Mouse (Mus musculus) large intestine, adult 2 months (tissue): ENCODE results near the gene Ift172. TPM values are rescaled to one million over a fixed set of nuclear protein-coding genes. Genes with fewer than 3 reads are reported as not detected.

Experiments
- DNase-seq: peaks from one replicate; pipeline ENCODE4 v3.0.0-alpha.2; 2012; ENCODE audit warnings: low read depth, low spot score
- WGBS: fragments of 180-500 bp; shearing (Covaris S2); methylation state at CpG from one replicate; pipeline ENCODE4 v1.1.7; 2018; 5-methylcytosine and 5-hydroxymethylcytosine counted together
- polyA plus RNA-seq: library from polyadenylated mRNA; depleted of rRNA; stranded (reverse); fragments of >200 nt; gene quantifications from 2 replicates; pipeline ENCODE4 v1.2.3, GENCODE M21; 2012; rRNA removed

Gene Ift172
- polyA plus RNA-seq: 26.5 and 33.0 TPM in 2 replicates

DNA sequence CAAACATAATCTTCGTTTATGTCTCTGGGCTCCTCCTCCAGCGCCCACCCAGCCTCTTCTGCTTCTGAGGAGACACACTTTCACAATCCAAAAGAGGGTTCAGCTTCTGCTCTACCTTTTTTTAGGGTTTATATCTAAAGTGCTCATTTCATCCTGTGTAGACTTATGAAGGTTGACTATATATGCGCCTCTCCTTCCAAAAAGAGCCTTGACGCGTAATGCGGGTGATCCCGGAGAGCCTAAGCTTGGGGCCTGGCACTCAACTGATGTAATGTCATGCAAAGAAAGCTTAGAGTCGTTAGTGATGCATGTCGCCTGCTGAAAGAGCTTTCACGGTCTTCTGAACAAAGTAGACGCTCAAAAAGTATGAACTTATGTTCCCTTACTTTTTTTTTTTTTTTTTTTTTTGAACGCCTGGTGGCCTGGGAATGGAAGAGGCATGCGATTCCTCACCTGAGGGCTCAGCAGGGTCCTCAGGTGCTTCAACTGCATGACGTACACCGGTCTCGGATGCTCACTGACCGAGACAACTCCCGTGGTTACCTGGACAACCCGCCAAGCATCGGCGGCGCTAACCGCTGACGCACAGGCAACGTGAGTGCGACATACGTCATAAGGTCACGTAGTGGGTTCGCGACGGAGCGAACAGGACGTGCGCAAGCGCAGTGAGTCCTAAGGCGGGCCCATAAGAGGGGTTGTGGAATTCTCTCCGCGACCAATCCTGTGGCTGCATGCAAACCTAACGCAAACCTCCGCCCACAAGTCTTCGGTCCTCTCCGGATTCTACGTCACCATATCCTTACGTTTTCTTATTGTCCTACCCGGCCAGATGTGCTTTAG, at the start of gene Ift172:
Gene Ift172, minus strand, starts transcription at position 596 of the 840 bp plus-strand sequence.
- peak; percentile 98 for DNase-seq
- under 1% methylated on average over 45 of the region's 45 CpGs for WGBS

DNA sequence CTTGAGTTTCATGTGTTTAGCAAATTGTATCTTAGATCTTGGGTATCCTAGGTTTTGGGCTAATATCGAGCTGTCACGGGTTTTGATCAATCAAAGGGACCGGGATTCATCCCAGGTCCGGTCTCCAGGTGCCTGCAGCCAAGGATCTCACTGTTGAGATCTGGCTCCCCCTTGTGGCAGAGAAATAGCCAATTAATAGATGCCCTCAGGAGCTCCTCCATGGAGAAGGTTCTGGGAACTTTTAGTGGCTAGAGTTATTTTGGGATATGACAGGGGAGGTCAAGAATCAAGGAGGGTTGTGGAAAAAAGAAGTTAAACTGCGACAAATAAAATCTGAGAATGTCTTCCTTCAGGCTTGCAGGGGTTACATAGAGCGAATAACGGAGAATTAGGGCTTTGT, 37.3 kb upstream of the Ift172 start:
- WGBS: 27% methylated on average over 7 of the region's 7 CpGs
- peak; percentile 40 for DNase-seq

DNA sequence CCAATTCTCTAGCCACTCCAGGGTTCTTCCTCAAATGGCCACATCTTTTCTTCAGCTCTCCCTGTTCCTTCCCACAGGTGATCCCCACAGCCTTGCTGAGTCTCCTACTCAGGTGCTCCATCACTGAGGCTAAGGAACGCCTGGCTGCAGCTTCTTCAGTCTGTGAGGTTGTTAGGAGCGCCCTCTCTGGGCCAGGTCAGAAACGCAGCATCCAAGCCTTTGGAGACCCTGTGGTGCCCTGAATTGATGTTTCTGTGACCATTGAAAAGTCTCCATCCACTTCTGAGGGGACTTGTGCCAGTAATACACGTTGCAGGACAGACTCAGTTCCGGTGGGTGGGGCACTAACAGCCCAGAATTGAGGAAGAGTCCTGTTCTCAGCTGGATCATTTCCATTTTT, 35.9 kb upstream of the Ift172 start:
- DNase-seq: no peak
- 11% methylated on average over 5 of the region's 5 CpGs for WGBS

DNA sequence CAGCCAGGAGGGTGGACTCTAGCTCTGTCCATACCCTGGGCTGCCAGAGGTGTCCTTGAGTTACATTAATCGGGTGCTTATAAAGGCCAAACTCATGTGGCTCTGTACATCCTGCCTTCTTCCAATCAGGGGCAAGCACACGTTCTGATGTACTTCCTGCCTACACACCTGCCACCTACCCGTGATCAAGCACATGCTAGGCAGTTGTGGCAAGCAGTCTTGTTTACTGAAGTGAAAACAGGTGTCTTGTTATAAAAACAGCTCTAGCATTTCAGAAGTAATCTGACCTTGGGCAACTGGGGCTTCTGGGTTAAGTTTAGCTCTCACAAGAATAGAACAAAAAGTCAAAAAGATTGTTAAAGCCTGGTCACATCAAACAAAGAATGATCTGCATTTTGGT, 33.2 kb upstream of the Ift172 start:
- 39% methylated on average over 3 of the region's 3 CpGs for WGBS
- DNase-seq: no peak

DNA sequence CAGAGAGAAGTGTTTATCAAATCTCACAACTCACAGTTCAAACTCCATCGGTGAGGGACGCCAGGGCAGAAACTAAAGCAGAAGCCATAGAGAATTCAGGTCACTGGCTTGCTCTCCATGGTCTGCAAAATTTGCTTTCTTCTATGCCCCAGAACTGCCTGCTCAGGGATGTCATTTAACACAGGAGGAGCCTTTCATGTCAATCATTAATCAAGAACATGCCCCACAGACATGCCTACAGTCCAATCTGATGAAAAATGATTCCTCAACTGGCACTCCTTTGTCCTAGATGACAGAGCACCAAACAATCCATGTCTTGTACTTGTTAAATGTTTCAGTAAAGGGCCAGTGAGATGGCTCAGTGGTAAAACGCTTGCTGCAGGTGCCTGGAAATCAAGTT, 31.9 kb upstream of the Ift172 start:
- WGBS: 73% methylated on average over 3 of the region's 3 CpGs
- DNase-seq: no peak

DNA sequence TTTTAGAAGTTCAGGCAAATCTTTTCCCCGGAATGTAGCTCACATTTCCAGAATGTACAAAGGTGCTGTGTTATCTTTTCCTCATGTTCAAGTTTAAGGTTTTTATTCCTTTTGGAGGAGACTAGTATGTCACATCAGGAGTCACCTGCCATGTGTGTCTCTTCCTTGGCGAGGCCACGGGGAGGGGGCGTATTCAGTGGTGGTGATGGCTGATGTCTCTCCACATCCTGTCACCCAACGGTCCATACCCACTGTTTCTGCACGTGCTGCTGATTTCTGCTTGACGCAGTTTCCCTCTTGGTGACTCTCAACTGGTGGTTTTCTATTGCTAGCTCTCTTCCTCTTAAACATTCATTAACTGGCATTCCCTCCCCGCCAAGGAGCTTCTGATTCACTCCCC, 21.9 kb upstream of the Ift172 start:
- DNase-seq: no peak
- 81% methylated on average over 8 of the region's 8 CpGs for WGBS

DNA sequence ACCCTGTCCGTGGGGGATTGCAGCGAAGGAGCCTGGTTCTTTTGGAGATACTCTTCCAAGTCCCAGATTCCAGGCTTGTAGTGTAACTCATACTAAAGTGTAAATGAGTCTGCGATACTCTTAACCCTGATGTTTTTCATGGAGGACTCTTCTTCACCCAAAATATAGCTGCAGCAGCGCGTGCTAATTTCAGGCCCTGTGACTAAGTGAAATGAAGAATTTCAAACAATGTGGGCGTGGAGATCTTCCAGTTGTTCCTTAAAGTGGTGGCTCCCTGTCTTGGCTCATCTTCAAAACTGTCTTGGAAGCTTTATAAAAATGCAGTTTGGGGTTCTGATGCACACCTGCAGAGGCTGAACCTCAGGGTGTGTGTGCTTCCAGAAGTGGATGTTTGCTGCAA, 12.2 kb upstream of the Ift172 start:
- 81% methylated on average over 6 of the region's 6 CpGs for WGBS
- no peak for DNase-seq

DNA sequence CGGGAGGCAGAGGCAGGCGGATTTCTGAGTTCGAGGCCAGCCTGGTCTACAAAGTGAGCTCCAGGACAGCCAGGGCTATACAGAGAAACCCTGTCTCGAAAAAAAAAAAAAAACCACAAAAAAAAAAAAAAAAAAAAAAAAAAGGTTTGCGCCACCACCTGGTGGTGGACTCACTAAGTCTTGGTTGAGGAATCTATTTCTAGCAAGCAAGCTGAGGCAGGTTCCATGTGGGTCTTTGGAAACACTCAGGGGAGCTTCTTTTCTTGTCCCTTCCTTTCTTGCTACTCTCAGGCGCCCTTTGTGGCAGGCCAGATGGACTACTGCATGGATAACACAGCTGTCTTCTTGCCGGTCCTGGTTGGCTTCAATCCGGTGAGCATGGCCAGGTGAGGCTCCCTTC, 10.9 kb upstream of the Ift172 start:
- WGBS: 61% methylated on average over 8 of the region's 8 CpGs
- DNase-seq: no peak

DNA sequence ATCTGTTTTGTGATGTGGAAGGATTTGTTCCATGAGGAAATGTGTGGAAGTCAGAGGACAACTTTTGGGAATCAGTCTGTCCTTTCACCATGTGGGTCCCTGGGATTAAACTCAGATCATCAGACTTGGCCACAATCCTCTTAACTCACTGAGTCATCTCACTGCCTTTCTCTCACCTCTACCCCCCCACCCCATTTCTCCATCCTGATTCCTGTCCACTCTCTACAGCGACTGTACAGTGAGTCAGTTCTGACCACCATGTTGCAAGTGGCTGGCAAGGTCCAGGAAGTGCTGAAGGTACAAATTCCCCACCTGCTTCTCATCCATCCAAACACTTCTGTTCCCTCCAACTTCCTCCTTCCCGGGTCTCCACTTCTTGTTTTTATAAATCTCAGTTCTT, 7.6 kb upstream of the Ift172 start:
- no peak for DNase-seq
- WGBS: 35% methylated on average over 2 of the region's 2 CpGs

DNA sequence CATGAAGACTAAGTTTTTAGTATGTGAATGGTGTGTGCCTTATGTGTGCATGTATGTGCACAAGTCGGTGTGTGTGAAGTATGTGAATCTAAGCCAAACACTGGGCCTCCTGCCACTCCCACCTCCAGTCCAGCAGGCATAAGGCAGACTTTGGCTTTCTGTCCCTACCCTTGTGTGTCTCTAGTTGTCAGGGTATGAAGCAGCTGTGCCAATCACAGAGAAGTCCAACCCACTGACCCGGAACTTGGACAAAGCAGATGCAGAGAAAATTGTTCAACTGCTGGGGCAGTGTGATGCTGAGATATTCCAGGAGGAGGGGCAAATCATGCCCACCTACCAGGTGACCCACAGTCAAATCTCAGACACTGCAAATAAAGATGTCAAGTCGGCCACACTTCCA, 7.1 kb upstream of the Ift172 start:
- WGBS: 45% methylated on average over 3 of the region's 3 CpGs
- DNase-seq: no peak

DNA sequence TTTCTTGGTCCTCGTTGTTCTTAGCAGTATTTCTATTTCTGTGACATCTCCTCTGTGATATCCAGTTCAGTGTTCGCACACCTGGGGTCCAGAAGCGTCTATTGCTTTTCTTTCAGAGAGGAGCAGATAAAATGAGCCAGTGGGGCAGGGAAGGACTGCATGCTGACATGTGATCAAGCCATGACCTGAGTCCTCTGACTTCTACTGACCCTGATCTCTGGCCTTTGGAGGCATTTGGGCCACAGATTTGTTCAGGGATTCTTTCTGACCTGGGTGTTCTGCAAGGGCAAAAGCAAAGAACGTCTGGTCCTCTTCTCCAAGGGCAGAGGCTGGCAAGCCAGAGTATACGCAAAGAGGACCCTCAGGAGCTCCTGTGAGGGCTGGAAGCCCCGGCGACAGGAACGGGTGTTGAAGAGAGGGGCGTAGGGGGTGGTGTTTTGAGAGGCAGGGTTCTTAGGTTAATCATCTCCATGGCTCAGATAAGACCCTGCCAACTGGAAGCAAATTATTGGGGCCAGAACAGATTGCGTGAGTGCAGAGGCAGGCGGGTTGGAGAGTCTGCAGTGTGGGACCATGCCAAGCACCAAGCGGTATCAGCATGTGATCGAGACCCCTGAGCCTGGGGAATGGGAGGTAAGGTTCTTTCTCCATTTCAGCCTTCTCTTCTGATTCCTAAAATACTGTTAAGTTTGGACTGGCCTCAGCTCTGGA, 6.3 kb upstream of the Ift172 start, which contains the start of gene Gckr:
Gene Gckr, plus strand, starts transcription at position 397 of the 711 bp plus-strand sequence.
- 59% methylated on average over 13 of the region's 13 CpGs for WGBS
- DNase-seq: no peak

DNA sequence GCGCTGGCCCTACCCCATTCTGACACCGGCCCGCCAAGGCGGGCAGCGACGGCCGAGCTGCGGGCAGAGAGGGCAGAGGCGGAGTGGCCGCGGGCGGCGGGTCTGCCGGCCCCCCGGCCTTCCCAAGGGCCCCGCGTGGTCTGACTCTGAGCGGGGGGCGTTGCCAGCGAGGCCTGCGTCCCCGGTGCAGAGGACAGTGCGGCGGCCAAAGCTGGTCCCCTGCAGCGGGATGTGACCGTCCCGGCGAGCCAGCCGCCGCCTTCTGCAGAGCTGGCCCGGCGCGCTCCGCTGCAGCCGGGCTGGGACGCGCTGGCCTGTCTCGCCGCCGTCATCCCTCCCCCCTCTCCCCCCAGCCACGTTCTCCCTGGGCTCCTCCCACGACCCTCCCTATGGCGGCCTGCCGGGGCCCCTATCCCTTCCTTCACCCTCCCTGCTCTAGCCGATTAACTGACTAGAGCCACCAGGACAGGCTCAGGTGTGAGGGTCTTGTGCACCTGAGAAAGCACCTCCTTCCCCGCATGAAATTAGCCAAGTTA, 4.8 kb upstream of the Ift172 start, which contains the start of gene Fndc4:
Gene Fndc4, minus strand, starts transcription at position 475 of the 536 bp plus-strand sequence.
- no peak for DNase-seq
- WGBS: under 1% methylated on average over 42 of the region's 46 CpGs

DNA sequence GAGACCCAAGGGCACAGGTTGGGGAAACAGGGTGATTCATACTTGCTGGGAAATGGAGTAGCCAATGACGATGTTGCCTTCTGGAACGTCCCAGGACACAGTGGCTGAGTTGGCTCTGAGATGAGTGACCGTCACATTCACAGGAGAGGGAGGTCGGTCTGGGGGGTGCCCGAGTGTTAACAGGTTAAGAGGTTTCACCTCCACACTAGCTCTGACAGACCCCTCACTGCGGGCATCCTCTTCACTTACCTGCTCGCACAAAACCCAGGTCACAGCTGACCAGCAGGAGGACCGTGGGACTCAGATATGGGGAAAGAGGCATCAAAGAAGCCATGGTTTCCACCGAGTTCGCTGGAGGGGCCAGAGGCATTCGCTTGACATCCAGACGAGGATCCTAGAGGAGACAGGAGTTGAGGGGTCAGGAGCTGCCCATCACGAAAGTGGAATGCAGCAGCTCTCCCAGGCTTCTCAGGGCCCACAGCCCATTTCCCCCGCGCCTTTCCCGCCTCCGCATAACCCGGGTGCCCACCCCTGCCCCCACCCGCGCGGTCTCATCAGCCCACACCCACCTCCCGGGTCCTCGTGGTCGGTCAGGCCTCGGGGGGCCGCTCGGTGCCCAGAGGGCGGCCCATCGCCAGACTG, 4.2 kb upstream of the Ift172 start:
- DNase-seq: no peak
- WGBS: 14% methylated on average over 29 of the region's 29 CpGs

DNA sequence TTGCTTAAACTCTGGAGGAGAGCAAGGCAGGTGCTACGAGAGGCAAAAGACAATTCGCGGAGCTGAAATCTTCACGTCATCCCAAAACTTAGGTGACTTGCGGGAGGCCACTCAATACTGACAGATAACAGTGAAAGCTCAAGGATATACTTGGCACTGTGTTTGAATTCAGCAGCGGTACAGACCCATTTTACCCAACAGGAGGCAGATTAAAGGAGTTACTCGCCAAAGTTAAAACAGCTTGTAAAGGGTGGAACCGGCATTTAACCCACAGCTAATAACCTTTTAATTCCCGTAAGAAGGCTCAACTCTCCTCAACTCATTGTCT, 409 bp upstream of the Ift172 start:
- DNase-seq: no peak
- 1% methylated on average over 9 of the region's 9 CpGs for WGBS

DNA sequence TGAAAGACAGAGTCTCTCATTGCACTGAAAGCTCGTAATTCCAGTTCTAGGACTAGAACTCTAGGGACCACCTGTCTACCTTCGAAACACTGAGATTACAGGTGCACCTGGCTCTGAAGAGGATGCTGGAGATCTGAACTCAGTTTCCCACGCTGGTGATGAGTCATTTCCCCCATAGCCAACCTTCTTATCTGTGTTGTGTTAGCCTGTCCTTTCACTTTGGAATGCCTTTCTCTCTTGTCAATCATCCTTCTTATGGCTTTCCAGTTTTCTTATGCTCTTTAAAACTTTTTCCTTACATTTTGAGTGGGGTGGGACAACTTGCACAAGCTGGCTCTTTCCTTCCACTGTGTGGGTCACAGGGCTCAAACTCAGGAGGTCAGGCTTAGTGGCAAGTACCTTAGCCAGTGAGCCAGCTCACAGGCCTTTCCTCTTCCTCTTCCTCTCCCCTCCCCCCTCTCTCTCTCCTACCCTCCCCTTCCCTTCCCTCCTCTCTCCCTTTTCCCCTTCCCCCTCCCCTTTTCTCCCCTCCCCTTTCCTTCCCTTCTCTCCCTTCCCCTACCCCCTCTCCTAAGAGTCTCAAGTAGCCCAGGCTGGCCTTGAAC, 1.2 kb downstream of the Ift172 start:
- WGBS: 69% methylated on average over 3 of the region's 3 CpGs
- DNase-seq: no peak

DNA sequence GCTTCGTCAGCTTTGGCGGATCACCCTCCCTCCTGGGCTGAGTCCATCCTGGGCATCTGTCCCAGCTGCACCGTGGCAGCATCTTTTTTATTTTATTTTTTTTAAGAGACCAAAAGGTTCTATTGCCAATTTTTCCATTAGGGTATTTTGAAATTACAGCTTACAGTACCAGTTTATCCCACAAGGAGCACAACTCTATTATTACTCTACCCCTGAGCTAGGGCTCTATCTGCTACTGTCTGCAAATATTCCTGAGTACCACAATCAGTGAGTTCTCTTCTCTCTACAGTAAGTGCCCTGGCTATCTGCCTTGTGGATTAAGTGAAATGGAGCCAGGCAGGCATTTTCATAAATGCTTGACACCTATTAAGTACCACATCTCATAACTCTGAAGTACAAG, 2.3 kb downstream of the Ift172 start:
- 66% methylated on average over 3 of the region's 3 CpGs for WGBS
- DNase-seq: no peak

DNA sequence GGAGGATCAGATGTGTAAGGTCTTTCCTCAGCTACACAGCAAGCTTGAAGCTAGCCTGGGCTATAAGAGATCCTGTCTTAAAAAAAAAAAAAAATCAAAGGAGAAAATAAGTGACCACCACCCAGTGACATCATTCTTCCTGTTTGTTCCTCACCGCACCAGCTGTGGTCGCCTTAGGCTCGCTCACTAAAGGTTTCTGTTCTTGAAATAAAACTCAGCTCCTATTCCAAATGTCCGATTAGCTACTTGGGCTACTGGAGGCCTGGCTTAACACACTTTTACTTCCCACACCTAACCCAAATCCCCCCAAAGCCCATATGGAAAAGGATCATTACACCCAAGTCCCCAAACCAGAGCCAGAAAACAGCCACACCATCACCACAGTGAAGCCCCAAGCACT, 2.7 kb downstream of the Ift172 start:
- WGBS: 67% methylated on average over 4 of the region's 4 CpGs
- DNase-seq: no peak

DNA sequence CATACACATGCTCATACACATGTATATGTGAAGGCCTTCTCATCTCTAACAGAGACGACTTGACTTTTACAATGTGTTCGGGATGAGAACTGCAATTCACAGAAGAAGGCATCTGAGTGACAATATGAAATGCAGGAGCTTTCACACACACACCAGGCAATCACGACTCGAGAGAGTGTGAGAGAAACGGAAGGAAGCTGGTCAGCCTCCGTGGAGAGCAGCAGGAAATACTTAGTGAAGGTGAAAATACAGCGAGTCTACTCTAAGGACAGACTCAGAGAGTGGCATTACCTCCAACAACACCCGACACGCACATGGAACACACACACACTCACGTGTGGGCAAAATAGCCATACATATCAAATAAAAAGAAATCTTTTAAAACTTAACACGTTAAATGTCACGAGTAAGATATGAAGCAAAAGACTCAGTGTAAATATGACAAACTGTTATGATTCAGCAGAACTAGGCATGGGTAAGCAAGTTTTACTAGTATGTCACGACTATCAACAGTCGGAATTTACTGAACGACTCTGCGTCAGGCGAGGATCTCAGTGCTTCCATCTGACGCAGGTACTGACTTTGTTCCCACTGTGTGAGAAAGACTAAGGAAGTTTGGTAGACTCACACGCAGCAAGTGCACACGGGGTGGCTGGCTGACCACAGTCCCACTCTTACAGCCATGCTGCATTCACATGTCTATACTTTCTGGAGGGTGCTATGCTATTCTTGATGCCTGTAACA, 11.5 kb downstream of the Ift172 start:
- WGBS: 82% methylated on average over 20 of the region's 20 CpGs
- DNase-seq: no peak

DNA sequence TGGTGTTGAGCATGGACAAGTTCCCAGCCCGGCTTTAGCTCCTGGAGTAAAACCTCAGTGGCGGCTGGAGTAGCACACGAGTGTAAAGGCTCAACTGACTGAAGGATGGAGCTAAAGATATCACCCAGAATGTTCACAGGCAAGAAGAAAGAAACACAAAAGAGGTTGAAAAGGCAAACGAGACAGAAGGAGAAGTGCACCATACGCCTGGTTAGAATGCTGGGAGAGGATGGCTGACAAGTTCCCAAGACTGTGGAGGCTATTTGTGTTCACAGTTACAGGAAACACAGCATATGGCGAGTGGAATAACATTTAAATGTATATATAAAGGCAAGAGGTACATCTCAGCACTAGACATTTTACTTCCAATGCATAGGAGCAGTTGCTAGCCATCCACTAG, 17.9 kb downstream of the Ift172 start:
- WGBS: 93% methylated on average over 6 of the region's 6 CpGs
- DNase-seq: no peak
